Mouse (Mus musculus): ENCODE data around the gene Pnpla2.
"Not testable (repeated sequence)": the region's sequence is repeated elsewhere in the genome, so short reads cannot be mapped to it uniquely, and the experiment has no call there.

The Pnpla2 gene

DNA sequence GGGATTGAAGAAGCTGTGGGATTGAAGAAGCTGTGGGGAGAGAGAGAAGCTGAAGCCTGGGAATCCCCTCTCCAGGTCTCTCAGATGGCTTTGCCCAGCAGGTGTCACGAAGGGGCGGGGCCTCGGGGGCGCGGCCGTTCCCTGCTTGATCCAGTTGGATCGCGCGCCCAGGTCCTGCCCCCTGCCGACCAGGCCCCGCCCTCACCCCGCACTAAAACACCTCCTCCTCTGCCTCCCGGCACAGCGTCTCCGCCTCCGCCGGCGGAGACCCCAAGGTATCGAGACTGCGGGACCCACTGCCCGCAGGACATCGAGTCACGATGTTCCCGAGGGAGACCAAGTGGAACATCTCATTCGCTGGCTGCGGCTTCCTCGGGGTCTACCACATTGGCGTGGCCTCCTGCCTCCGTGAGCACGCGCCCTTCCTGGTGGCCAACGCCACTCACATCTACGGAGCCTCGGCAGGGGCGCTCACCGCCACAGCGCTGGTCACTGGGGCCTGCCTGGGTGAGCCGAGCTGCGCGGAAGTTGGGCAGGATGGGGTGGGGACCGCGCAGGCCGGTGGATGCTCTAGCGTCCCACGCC lies at the start of gene Pnpla2:
Gene Pnpla2, plus strand, starts transcription at position 232 of the 585 bp plus-strand sequence.
- peak; percentile 97 for DNase-seq

DNA sequence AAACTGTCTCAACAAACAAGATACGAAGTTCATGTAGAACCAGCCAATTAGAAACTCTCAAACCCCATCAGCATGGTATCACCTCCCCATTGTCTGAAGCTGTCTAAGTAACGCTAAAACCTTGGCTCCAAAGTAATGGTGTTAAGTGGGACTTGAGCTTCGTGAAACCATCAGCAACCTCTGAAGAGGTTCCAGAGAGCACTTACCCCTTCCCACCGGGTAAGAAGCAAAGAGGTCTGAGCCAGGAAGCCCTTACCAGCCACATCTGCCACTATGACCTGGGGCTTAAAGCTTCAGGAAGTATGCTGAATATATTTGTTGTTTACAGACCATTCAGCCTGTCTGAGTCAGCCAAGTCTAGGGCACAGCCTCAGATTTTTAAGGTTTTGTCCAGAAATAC lies 49.5 kb upstream of the Pnpla2 start:
- DNase-seq, result no peak

- not testable (repeated sequence) for DNase-seq
Observed at GRCm38 (mm10) chr7:141407670-141408069, 47.3 kb upstream of the Pnpla2 start.

GRCm38 (mm10) chr7:141408833-141409232 lies 46.2 kb upstream of the Pnpla2 start:
- peak; percentile 89 for DNase-seq

DNA sequence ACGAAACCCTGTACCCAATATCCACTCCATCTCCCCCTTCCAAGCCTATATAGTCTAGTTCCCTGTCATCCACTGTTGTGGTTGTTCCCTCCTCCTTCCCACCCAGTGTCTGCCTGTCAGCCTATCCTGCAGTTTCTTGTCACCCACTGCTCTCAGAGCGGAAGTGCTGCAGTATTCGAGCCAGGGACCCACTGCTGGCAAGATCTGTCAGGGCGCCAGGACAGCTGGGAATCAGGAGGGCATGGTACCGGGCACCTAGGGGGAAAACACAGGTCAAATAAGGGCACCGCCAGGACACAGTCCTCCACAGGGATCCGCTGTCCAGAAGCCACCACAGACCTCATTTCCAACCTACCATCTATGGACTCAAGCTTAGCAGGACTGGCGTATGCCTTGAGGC lies 44.4 kb upstream of the Pnpla2 start:
- no peak for DNase-seq

GRCm38 (mm10) chr7:141411667-141412066 lies 43.3 kb upstream of the Pnpla2 start:
- DNase-seq, result no peak

- no peak for DNase-seq
Observed at GRCm38 (mm10) chr7:141413331-141413730, 41.7 kb upstream of the Pnpla2 start.

- DNase-seq, result peak; percentile 100
Observed at GRCm38 (mm10) chr7:141413809-141414584, 41.0 kb upstream of the Pnpla2 start, which contains the start of gene Gatd1. TSS of gene Gatd1 (minus strand) at chr7:141414136.

- DNase-seq, result no peak
Observed at GRCm38 (mm10) chr7:141416144-141416841, 38.7 kb upstream of the Pnpla2 start.

DNA sequence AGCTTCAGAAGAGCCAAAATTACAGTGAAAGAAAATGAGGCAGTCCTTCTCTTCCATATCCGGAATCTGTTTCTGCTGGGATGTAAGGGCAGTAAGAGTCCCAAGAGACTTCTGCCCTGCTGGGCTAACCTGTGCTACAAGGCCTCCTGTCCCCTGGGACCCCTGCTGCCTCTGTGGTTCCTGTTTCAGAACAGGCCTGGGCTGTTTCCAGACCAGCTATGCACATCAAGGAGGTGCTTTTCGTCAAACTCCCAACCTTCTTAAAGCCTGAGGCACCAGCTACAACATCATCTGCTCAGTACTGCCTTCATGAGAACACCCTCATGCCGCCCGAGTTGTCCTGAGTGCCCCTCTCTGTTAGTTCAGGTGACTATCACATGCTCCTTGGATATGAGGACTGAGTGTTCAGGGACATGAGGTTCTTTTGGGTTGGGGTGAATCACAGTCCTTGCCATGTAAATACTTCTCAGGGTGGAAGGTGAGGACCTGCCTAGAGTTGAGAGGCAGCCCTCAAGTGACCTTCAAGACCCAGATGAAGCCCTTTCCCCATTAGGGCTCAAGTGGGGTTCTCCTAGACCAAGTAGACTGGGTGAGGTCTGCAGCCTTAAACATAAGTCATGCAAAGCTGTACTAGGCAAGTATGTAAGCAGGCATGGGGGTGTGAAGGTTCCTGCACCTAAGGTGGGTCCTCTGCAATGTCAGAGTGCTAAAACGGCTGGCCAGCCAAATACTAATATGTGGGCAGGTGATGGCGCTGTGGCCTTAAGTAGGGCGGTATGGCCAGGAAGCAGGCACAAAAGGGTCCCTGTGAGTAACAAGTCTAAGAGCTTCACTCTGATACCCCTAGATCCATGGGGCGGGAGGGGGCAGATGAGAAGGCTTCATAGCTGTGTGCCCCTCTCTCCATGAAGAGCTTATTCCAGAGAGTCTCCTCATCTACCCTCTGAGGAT lies 37.0 kb upstream of the Pnpla2 start:
- DNase-seq, result no peak

- peak; percentile 51 for DNase-seq
Observed at GRCm38 (mm10) chr7:141418970-141419369, 36.0 kb upstream of the Pnpla2 start.

GRCm38 (mm10) chr7:141420030-141420702 lies 34.8 kb upstream of the Pnpla2 start:
- no peak for DNase-seq

DNA sequence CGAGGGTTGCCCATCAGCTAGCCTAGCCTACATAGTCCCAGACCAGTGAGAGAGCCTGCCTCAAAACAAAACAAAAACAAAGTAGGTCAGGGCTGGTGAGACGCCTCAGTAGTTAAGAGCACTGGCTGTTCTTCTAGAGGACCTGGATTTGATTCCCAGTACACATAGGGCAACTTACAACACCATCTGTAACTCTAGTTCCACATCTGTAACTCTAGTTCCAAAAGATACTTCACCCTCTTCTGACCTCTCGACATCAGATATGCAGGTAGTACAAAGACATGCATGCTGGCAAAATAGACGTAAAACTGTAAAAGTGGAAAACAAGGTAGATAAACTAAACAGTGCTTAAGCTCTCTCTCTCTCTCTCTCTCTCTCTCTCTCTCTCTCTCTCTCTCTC lies 31.2 kb upstream of the Pnpla2 start:
- no peak for DNase-seq

DNA sequence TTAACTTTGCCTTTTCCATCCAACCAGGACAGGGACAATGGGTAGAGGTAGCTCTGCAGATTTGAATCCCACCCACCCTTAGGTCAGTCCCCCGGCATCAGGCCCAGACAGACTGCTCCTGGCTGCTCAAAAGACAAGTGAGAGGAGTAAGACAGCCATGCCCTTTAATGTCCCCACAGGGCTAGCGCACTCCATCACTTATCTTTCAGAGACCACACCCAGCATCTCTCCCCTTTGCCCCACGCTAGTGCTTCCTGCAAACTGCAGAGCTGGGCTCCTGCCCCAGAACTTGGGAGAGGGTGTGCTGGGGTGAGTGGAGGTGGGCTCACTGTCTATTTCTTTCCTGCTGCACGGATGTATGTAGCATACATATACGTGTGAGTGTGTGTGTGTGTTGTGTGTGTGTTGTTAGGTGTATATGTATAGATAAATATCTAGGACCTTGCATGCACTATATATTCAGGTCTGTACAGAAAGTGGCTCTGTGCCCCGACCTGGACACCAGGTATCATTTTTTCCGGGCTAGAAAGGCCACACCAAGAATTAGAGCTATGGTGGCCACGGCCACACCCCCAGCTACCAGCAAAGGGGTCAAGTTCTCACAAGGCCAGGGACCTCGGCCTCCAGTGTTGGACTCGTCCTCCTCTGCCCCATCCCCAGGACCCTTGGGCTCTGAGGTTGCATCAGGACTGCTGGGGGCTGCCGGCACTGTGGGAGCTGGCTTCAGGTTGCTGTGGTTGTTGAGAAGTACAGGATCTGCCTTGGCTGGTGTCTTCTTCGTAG lies 27.9 kb upstream of the Pnpla2 start:
- DNase-seq, result no peak

DNA sequence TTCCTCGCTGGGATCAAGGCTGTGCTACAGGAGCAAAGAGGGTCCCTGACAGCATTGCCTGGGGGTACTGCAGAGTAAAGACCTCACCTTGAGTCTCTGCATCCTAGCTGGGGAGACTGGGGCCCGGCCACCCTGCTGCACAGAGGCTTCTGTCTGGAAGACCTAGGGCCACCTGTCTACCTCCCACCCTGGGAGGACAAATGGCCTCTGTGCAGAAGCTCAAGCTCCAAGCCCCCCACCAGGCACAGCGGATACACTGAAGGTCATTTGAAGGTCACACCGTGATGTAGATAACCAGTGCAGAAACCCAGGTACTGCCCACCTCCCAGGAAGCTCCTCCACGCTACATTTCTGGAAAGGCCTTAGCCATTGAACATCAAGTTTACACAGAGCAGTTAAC lies 26.3 kb upstream of the Pnpla2 start:
- no peak for DNase-seq

DNA sequence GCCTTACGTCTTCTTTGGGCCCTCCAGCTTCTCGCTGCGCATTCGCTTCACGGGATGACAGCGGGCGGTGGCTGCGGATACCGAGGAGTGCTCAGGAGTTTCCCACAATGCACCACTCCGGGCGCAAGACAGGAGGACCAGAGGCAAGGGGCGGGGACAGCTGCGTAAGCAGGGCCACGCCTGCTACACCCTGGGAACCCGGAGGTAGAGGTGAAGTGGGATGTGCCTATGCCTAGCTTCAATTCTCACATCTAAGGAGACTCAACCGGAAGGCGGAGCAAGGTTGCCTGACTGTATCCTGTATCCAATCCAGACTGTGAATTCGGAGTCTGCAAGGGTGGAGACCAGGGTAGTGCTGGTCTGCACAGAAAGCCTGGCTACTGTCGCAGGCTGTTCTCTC lies 25.7 kb upstream of the Pnpla2 start, which contains the start of gene Cend1:
Gene Cend1, minus strand, starts transcription at position 182 of the 400 bp plus-strand sequence.
- DNase-seq, result peak; percentile 44

- DNase-seq, result no peak
Observed at GRCm38 (mm10) chr7:141429840-141430584, 25.0 kb upstream of the Pnpla2 start.

GRCm38 (mm10) chr7:141430585-141431240 lies 24.3 kb upstream of the Pnpla2 start:
- no peak for DNase-seq

- no peak for DNase-seq
Observed at GRCm38 (mm10) chr7:141431434-141432185, 23.4 kb upstream of the Pnpla2 start.
